Mouse (Mus musculus) hematopoietic stem cell, adult 5-6 weeks (primary cell): ENCODE data around the gene B130006D01Rik. TPM values are rescaled to one million over a fixed set of nuclear protein-coding genes. Genes with fewer than 3 reads are reported as not detected.

Experiments
- ATAC-seq, 2 experiments: fragments of 125-278 bp in 1 of 2; replicated peaks in 1 of 2; 2 replicates each; pipeline ENCODE4 v1.8.0; 2016 to 2017; ENCODE audit warnings: inconsistent platforms in 2 of 2, mild to moderate bottlenecking in 2 of 2, moderate number of reproducible peaks in 2 of 2, low read depth in 1 of 2, moderate TSS enrichment in 1 of 2; ENCODE audit not compliant: low FRiP score in 2 of 2, poor library complexity in 2 of 2, severe bottlenecking in 2 of 2, insufficient read depth in 1 of 2, low TSS enrichment in 1 of 2
- total RNA-seq: library from RNA; stranded (forward); fragments of 172-1452, 232-1000 nt; gene quantifications from 2 replicates; pipeline ENCODE4 v1.2.3, GENCODE M21; 2017

Gene B130006D01Rik
- total RNA-seq, 1 experiment from 2014 or later = 1.7 TPM

DNA sequence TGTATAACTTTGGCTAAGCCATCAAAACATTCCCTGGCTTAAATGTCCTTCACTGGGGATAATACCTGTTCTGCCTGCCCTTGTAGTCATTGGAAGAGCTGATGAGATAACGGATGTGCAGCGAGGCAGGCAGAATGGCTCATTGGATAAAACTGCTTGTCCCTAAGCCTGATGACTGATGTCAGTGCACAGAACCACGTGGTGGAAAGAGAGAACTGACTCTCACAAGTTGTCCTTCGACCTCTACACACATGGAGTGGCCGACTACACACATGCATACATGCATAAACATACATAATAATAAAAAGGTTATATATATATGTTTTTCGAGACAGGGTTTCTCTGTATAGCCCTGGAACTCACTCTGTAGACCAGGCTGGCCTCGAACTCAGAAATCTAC, 12.9 kb upstream of the B130006D01Rik start:
- ATAC-seq = no peak

DNA sequence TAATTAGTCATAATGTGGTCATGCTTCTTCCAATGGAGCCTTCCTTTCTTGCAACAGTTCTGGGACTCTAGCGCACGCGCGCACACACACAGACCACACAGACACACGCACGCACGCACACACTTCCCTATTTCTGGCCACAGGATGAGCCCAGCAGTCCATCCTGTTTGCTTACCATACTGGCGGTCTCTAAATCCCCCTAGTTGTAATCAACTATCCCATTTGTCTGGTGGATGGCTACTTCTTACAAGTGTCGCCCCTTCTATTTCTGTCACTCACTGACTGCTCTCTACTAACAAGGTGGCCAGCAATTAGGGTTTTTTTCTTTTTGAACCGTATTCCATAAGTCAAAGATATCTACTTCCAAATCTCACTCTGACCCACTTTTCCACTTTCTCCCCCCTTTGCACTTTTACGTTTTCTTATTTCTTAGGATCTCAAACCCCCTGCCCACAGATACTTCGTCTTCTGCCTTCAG, 11.3 kb upstream of the B130006D01Rik start:
- ATAC-seq = peak; percentile 61 to 67; a peak in 3 of 4 replicates

DNA sequence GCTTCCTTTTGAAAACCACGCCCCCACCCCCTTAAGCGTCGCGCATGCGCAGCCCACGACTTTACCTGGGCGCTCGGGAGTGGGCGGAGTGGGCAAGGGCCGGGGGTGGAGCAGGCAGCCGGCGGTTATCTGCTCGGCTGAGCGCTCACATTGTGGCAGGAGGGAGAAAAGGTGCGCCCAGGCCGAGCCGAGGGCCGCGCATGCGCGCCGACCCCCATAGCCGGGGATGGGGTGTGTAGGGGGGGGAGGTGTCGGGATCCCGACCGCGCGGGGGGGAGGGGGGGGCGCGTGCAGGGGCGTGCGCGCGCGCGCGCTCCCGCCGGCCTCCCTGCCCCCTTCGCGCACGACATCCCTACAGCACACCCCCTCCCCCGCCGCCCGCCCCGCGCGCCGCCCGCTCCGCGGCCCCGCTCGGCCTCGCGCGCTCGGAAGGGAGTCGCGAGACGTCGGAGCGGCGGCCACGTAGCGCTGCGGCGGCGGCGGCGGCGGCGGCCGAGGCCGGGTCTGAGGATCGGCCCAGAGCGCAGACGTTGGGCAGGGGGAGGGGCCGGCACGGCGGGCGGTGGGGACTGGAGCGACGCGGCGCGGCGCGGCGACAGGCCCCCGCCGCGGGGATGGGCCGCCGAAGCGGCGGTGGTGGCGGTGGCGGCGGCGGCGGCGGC, 10.7 kb upstream of the B130006D01Rik start, which contains the start of gene Zfp652:
Gene Zfp652 (plus strand): TSS at position 111 of the 662 bp plus-strand sequence.
- ATAC-seq = peak; percentile 77 to 86

DNA sequence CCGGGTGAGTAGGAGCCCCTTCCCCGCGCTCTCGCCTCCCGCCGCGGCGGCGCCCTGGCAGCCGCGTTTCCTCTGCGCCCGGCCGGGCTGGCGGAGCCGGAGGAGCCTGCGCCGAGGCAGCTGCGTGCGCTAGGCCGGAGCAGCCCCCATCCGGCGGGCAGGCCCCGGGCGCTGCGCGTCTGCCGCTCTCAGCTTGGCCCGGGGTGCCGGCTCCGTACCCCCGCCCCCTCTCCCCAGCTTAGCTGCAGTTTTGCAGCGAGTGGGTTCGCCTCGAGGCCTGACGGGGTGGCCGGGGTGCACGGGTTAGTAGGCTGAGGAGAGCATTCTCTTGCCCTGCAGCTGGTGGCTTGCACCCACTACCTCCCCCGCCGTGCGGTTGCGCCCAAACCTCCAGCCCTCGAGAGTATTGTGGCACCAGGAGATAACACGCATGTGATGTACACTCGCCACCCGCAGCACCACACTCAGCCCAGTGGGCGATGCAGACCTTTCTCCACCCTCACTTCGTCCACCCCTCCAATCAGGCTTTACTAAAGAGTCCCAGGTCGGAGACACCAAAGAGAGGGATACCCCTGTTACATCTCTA, 10.1 kb upstream of the B130006D01Rik start:
- ATAC-seq = peak in 1 of 2 experiments; percentile 37; a peak in 3 of 4 replicates

DNA sequence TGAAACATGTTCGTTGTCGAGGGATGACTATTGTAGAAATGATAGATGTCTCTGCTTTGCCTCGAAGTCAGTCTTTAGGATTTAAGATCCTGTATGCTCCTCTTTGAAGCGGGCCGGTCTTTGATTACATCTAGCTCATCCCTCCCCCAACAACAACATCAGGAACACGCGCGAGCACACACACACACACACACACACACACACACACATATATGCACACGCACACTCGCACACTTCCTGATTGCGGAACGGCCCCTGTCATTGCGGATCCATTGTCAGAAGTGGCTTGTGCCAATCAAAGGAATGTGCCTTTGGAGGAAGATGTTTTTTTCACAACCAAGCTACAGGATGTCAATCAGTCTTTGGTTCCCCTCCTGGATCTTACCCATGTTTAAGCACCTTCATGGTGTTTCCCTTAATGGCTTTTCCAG, 9.6 kb upstream of the B130006D01Rik start:
- peak in 1 of 2 experiments; percentile 9; a peak in 1 of 4 replicates for ATAC-seq

DNA sequence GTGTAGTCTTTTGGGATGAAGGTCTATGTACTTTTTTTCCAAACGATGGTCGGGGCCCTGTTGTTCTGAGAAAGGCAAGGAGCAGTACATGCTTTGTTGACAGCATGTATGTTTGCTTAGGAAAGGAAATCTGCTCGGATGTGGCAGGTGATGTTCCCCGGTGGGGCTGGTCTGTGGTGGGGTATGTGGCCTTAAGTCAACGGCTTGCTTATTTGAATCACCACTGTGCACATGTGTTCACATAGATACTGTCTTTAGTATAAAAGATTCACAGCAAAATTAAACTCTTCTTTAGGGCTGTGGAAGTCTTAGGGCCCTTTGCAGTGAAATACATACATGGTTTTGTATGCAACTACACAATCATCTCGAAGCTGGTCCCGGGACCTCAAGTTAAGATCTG, 9.0 kb upstream of the B130006D01Rik start:
- no peak for ATAC-seq

DNA sequence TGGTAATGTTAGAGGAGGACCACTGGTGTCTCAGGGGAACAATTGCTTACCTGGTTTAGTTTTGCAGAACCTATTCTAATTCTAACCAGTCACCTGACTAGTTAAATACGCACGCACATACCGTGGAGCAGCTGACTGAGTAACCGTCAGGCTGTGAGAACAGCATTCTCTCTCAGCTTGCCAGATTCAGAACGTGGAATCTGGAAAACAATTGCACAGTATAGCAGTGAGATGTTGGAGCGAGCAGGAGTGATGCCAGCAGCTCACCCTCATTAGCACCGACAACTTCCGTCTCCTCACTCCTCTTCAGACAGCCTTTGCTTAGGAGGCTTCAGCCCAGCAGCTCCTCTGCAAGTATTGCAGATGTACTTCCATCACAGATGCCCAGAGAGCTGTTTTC, 7.3 kb upstream of the B130006D01Rik start:
- no peak for ATAC-seq

DNA sequence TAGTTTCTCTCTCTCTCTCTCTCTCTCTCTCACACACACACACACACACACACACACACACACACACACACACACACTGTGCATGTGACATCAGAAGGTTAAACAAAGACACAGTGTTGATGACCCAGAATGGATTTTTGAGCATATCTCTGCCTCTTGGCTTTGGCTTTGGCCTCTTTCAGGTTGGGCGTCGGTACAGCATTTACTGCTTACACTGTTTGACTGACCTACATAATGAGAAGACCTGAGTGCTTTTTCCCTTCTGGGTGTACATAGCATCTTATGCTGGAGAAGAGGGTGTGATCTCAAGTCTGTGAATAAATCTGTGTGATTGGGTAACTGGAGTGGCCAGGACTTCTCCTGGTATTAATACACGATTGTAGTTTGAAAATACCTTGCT, 4.0 kb upstream of the B130006D01Rik start:
- ATAC-seq = no peak

DNA sequence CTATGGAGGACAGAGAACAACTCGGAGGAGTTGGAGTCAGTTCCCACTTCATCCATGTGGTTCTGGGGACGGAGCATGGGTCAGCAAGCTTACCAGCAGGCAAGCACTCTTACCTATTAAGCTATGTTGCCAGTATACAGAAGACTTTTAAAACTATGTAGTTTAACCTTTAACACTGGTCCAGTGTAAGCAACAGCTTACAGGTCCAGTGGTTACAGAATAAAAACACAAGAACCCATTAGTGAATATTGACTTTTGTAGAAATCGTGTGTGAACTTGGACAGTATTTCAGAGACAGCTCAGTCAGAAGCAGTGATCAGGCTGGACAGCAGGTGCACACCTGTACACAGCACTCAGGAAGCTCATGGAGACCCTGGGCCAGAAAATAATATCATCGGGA, 1.1 kb downstream of the B130006D01Rik start:
- no peak for ATAC-seq

DNA sequence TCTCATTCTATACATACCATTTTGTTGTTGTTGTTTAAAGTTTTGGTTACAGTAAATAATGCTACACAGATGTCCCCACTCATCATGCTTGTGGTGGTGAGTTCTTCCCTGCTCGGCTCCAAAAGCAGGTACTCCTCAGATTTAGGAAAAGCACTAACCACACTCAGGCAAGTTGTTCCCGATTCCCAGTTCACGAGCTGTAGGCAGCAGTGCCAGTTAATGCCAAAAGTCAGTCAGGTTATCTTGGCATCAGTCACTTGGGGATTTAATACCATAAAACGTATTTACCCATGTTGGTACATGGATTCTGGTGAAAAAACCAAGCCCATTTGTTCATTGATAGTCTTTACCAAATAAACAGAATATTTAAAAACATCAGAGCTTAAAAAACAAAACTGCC, 2.8 kb downstream of the B130006D01Rik start:
- no peak for ATAC-seq

DNA sequence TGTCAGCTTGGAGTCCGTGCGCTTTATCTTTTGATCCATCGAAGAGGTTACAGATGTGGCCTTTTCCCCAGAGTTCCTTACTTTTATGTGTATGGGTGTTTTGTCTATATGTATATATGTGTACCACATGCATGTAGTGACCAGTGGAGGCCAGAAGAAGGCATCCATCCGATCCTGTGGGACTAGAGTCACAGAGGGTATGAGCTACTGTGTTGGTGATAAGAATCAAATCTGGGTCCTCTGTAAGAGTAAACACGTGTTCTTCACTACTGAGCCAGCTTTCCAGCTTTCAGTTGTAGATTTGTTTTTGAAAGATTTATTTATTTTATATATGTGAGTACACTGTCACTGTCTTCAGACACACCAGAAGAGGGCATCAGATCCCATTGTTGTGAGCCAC, 4.6 kb downstream of the B130006D01Rik start:
- ATAC-seq = no peak

DNA sequence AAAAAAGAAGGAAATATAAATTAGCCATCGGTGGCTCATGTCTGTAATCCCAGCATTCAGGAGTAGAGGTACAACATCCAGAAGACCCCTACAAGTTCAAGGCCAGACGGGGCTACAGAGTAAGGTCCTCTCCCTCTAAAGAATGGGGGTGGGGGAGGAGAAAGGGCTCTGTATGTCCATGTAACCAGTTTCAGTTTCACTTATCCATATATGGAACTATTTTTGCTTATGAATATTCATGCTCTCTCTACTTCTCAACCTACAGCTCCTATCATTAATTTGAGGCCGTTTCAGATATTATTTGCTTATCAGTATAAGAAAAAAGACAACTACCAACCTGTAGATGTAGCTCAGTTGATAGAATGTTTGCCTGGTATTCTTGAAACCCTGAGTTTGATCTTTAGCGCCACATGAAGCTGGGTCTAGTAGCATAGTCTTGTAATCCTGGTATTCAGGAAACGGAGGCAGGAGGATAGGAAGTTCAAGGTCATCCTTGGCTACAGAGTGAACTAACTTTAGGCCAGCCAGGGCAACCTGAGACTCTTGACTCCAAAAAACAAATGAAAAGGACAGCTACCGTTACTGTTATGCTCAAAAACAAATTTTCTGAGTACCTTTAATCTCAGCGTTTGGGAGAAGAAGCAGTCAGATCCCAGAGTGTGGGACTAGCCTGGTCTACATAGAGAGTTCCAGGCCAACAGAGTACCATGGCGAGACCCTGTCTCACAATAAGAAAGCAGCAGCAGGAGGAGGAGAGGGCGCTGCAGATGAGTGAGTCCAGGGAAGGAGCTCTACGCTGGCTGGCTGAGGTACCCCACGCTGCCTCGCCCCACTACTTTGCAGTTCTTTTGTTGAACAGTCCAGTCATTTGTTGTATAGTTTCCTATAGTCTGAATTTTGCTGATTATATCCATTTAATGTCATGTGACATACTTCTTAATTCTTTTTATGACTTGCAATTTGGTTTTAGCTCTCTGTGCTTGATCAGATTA, 5.8 kb downstream of the B130006D01Rik start:
- ATAC-seq = peak; percentile 58 to 81; a peak in 3 of 4 replicates

DNA sequence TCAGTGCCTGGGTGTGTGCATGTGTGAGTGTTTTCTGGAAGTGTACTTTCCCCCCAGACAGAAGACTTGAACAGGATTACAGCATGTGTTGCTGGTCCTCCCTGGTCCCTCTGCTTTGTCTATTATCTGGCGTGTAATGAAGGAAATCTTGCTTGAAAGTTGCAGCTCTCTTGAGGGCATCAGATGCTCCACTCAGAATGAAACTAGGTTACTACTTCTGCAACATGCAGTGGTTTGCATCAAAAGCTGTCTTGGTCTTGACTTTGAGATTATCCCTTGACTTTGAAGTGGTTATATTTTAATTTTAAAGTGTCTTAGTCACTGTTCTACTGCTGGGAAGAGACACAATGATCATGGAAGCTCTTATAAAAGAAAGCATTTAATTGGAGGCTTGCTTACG, 11.1 kb downstream of the B130006D01Rik start:
- no peak for ATAC-seq

DNA sequence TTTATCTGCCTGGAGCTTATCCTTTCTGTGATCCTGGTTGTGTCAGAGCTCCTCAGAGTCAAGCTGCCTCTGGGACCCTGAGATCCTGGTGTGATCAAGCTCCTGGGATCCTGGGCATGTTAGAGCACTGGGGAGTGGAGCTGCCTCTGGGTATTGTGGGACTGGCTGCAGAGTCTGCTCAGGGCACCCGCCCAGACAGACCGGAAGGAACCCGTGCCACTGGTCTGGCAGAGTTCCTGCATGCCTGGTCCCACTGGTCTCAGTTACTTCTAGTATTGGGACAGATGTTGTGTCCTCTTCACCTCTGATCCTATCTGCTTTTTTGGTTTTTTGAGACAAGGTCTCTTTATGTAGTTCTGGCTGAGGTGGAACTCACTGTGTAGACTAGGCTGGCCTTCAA, 14.4 kb downstream of the B130006D01Rik start:
- peak in 1 of 2 experiments; percentile 27; a peak in 1 of 4 replicates for ATAC-seq

DNA sequence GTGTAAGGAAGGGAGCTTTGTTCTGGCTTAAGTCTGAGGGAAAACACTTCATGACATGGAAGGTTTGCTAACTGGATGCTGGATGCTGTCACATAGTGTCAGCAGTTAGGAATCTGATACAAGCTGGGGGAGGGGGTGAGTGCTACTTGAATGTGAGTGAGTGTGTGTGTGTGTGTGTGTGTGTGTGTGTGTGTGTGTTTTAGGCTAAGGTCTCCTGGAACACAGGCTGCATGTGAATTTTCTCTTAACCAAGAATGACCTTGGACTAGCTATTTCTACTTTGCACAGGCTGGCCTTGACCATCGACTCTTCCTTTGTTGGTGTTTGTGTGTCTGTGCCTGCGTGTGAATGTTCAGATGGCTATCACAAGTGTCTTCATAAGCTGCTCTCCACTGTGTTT, 21.1 kb downstream of the B130006D01Rik start:
- no peak for ATAC-seq

DNA sequence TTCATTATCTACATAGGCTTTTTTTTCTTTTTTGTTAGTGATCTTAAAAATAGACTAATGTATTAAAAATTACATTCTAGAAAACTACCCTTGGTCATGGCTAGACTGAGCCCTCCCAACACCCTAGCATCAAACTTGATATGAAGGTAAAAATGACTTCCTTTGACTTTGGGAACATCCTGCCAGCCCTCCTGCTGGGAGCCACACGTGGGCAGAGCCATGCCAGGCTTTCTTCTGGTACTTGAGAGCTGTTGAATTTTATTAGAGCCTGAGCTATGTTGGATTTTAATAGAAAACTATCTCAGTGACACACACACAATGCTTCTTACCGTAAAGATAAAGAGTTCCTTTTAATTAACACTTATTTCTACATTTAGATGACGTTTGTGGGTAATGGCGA, 23.4 kb downstream of the B130006D01Rik start:
- no peak for ATAC-seq

DNA sequence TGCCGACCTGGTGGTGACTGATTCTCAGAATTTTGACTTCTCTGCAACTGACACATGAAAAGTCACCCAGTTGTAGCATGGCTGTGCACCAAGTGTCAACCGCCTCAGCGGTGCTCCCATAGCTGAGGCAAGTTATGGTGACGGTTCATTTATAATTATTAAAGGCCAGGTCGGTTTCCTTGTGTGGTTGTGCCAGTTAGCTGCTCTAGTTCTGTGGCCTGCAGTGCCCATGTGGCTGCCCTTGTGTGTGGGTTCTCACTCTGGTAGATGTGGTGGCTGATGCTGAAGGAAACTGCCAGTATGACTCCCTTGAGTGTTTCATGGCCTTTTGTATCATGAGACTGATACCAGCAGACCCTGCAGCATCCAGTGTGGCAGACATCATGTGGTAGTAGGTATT, 24.9 kb downstream of the B130006D01Rik start:
- ATAC-seq = no peak

DNA sequence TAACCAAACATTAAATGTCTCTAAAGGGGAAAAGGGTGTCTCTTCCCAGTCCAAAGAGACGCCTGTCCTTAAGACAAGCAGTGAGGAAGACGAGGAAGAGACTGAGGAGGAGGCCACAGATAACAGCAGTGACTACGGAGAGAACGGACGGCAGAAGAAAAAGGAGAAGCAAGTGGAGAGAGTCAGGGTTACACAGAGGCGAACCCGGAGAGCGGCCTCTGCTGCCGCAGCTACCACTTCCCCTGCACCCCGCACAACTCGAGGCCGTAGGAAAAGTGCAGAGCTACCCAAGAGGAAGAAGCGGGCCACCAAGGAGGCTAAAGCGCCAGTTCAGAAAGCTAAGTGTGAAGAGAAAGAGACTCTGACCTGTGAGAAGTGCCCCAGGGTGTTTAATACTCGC, 26.2 kb downstream of the B130006D01Rik start:
- ATAC-seq = peak; percentile 75
